Mouse (Mus musculus) heart, embryonic 12.5 days (tissue): ENCODE measurements around the gene Rapgef5. TPM values are rescaled to one million over a fixed set of nuclear protein-coding genes. Genes with fewer than 3 reads are reported as not detected.

Experiments
- ATAC-seq: fragments of 200-750 bp; cut with Nextera tagmentation; 2 replicates; pipeline ENCODE4 v1.8.0; 2017; ENCODE audit warnings: moderate TSS enrichment, moderate library complexity; ENCODE audit not compliant: insufficient number of reproducible peaks, low FRiP score
- H3K27ac ChIP-seq: fragments of 300-500 bp; sonication (generic); 2 replicates; pipeline ENCODE4 v1.5.1; 2016; ENCODE audit warnings: mild to moderate bottlenecking, moderate library complexity; ENCODE audit not compliant: poor library complexity, severe bottlenecking
- H3K27me3 ChIP-seq: fragments of 300-500 bp; sonication (generic); replicated peaks from 2 replicates; pipeline ENCODE4 v1.6.1; 2016; ENCODE audit warnings: mild to moderate bottlenecking, moderate library complexity
- H3K36me3 ChIP-seq: fragments of 300-500 bp; sonication (generic); 2 replicates; pipeline ENCODE4 v1.6.1; 2016; ENCODE audit warnings: mild to moderate bottlenecking, moderate library complexity
- H3K4me1 ChIP-seq: fragments of 300-500 bp; sonication (generic); replicated peaks from 2 replicates; pipeline ENCODE4 v1.6.1; 2016; ENCODE audit warnings: mild to moderate bottlenecking
- H3K4me2 ChIP-seq: fragments of 300-500 bp; sonication (generic); 2 replicates; pipeline ENCODE4 v1.6.1; 2016; ENCODE audit warnings: mild to moderate bottlenecking, moderate library complexity
- H3K4me3 ChIP-seq: fragments of 300-500 bp; sonication (generic); 2 replicates; pipeline ENCODE4 v1.5.1; 2016; ENCODE audit warnings: mild to moderate bottlenecking
- H3K9ac ChIP-seq: fragments of 300-500 bp; sonication (generic); 2 replicates; pipeline ENCODE4 v1.6.1; 2016; ENCODE audit warnings: mild to moderate bottlenecking, moderate library complexity
- H3K9me3 ChIP-seq: fragments of 300-500 bp; sonication (generic); replicated peaks from 2 replicates; pipeline ENCODE4 v1.6.1; 2016; ENCODE audit warnings: mild to moderate bottlenecking, moderate library complexity
- WGBS: fragments of 180-500 bp; shearing (Covaris S2); methylation state at CpG from one replicate; pipeline ENCODE4 v1.1.7; 2016; 5-methylcytosine and 5-hydroxymethylcytosine counted together
- polyA plus RNA-seq: library from polyadenylated mRNA; unstranded; fragments of >200 nt; fragmentation: Nextera tagmentation; extraction: Ambion mirVana; gene quantifications from 2 replicates; pipeline ENCODE4 v1.2.1, GENCODE M21; 2016

Gene Rapgef5
- polyA plus RNA-seq, 1 experiment from 2014 or later, result 22.7 TPM

- peak overlapping the region; percentile 72 for H3K4me3 ChIP-seq
- peak overlapping the region; percentile 96 for H3K4me2 ChIP-seq
- peak; percentile 88 for ATAC-seq
- peaks cover 8% of the 10 kb centered on the region; the same call in 1 of the 2 replicates for H3K27me3 ChIP-seq
- peak overlapping the region; percentile 80 for H3K9ac ChIP-seq
- H3K4me1 ChIP-seq, result 0 out of 2 replicates have a peak, but pooled peaks cover 4% of the 10 kb centered on the region
- WGBS, result 5% methylated on average over 48 of the region's 64 CpGs
- no peaks in the 10 kb centered on the region for H3K36me3 ChIP-seq
- H3K27ac ChIP-seq, result no peak overlapping the region
- H3K9me3 ChIP-seq, result no peaks in the 10 kb centered on the region
Measured at GRCm38 (mm10) chr12:117533176-117534086, 17.2 kb downstream of the Rapgef5 start.

GRCm38 (mm10) chr12:117534087-117534751 is 17.9 kb downstream of the Rapgef5 start:
- peak overlapping the region; percentile 72 for H3K4me3 ChIP-seq
- peak; percentile 52 for ATAC-seq
- peak overlapping the region; percentile 80 for H3K9ac ChIP-seq
- under 1% methylated on average over 61 of the region's 66 CpGs for WGBS
- H3K27ac ChIP-seq, result no peak overlapping the region
- no peaks in the 10 kb centered on the region for H3K36me3 ChIP-seq
- peaks cover 8% of the 10 kb centered on the region; the same call in 1 of the 2 replicates for H3K27me3 ChIP-seq
- no peaks in the 10 kb centered on the region for H3K9me3 ChIP-seq
- H3K4me1 ChIP-seq, result 0 out of 2 replicates have a peak, but pooled peaks cover 4% of the 10 kb centered on the region
- peak overlapping the region; percentile 96 for H3K4me2 ChIP-seq

DNA sequence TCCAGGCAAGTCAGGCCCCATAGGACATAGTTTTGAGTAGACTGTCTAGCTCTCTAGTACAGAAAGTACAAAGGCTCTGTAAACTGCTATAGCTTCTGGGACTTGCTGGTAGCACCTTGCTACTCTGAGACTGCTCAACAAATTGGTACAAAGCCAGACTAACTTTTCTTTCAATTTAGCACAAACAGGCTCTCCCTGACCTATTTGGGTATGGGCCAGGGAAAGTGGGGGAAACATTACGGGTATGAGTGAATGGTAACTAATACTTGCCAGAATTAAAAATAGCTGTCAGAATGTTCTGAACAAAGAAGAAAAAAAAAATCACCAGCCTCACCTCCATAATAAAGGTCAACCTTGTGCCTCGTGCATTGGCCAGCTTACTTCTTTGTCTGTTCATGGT is 24.1 kb downstream of the Rapgef5 start:
- 65% methylated on average over 2 of the region's 2 CpGs for WGBS
- ATAC-seq, result no peak
- H3K27ac ChIP-seq, result no peak overlapping the region
- no peaks in the 10 kb centered on the region for H3K36me3 ChIP-seq
- no peak overlapping the region for H3K9ac ChIP-seq
- peaks cover 4% of the 10 kb centered on the region; the same call in 1 of the 2 replicates for H3K27me3 ChIP-seq
- H3K9me3 ChIP-seq, result no peaks in the 10 kb centered on the region
- peaks cover 4% of the 10 kb centered on the region; the same call in 1 of the 2 replicates for H3K4me1 ChIP-seq
- no peak overlapping the region for H3K4me3 ChIP-seq
- H3K4me2 ChIP-seq, result no peak overlapping the region

GRCm38 (mm10) chr12:117545277-117545676 is 29.0 kb downstream of the Rapgef5 start:
- Histone ChIP-seq H3K27me3 (no peaks in the 10 kb centered on the region), H3K4me1 (peaks cover 4% of the 10 kb centered on the region; the same call in 1 of the 2 replicates), H3K4me3 (no peak overlapping the region), H3K9me3 (no peaks in the 10 kb centered on the region), H3K4me2 (no peak overlapping the region), H3K27ac (no peak overlapping the region), H3K9ac (no peak overlapping the region), H3K36me3 (no peaks in the 10 kb centered on the region)
- 76% methylated on average over 6 of the region's 6 CpGs for WGBS
- ATAC-seq, result no peak

DNA sequence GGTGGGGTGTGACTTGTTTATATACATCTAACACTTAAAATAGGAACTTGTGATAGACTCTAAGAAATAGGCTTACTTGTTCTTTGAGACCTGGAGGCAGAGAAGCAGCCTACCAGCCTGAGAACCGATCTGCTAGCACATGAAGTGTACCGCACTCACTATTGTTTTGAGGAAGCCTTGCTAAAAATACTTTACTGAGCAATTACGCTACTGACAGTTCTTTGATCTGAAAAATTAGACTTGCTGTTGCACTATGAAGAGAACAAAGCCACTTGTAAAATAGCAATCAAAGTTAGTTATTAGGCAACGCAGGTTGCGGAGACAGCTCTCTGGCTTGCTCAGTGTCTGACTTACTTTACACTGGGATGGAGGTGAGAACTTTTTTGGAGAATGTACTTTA is 37.1 kb downstream of the Rapgef5 start:
- Histone ChIP-seq H3K4me2 (no peak overlapping the region), H3K36me3 (no peaks in the 10 kb centered on the region), H3K9me3 (no peaks in the 10 kb centered on the region), H3K4me3 (no peak overlapping the region), H3K4me1 (no peaks in the 10 kb centered on the region), H3K27ac (no peak overlapping the region), H3K9ac (no peak overlapping the region), H3K27me3 (no peaks in the 10 kb centered on the region)
- 84% methylated on average over 5 of the region's 5 CpGs for WGBS
- no peak for ATAC-seq

DNA sequence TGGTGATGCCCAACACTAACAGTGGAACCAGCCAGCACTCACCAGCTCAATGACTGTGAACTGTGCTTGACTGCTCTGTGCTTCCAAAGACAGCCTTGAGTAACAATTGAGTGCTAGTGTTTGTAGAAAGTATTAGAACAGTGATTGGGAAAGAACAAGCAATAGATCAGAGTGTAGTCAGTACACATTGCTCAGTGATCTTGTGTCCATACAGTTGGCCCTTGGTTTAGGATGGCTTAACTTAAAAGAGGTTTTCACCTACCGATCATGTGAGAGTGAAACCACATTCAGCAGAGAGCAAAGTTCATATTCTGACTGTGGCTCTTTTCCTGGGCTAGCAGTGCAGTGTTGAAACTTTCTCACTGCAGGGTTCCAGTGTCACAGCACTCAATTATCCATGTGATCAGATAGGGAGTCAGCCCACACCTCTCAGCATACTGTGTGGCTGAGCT is 38.4 kb downstream of the Rapgef5 start:
- H3K4me3 ChIP-seq, result no peak overlapping the region
- no peak overlapping the region for H3K27ac ChIP-seq
- H3K27me3 ChIP-seq, result no peaks in the 10 kb centered on the region
- no peak overlapping the region for H3K4me2 ChIP-seq
- WGBS, result 90% methylated on average over 1 of the region's 1 CpGs
- ATAC-seq, result no peak
- no peaks in the 10 kb centered on the region for H3K36me3 ChIP-seq
- H3K9ac ChIP-seq, result no peak overlapping the region
- H3K4me1 ChIP-seq, result no peaks in the 10 kb centered on the region
- no peaks in the 10 kb centered on the region for H3K9me3 ChIP-seq

DNA sequence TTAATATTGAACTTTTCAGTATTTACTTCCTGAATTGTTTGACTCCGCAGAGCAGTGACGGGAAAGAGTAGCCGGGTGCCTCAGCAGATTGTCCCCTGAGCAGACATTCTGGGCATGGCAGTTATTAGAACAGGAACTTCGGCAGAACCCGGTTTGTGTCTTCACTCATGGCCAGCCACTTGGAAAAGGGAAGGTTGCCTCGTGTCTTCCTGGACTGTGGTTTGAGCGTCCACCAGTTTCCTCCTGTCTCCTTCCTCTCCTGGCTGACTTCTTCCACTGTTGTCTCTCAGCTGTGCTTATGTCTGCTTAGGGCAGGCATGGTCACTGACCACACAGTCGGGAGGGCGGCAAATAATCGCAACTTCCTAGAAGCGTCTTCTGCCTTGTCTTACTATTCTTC is 44.2 kb downstream of the Rapgef5 start:
- H3K4me2 ChIP-seq, result no peak overlapping the region
- no peaks in the 10 kb centered on the region; the same call in 1 of the 2 replicates for H3K4me1 ChIP-seq
- H3K27ac ChIP-seq, result no peak overlapping the region
- ATAC-seq, result no peak
- H3K4me3 ChIP-seq, result no peak overlapping the region
- no peaks in the 10 kb centered on the region for H3K9me3 ChIP-seq
- H3K27me3 ChIP-seq, result no peaks in the 10 kb centered on the region
- H3K9ac ChIP-seq, result no peak overlapping the region
- no peaks in the 10 kb centered on the region for H3K36me3 ChIP-seq
- WGBS, result 74% methylated on average over 11 of the region's 11 CpGs

DNA sequence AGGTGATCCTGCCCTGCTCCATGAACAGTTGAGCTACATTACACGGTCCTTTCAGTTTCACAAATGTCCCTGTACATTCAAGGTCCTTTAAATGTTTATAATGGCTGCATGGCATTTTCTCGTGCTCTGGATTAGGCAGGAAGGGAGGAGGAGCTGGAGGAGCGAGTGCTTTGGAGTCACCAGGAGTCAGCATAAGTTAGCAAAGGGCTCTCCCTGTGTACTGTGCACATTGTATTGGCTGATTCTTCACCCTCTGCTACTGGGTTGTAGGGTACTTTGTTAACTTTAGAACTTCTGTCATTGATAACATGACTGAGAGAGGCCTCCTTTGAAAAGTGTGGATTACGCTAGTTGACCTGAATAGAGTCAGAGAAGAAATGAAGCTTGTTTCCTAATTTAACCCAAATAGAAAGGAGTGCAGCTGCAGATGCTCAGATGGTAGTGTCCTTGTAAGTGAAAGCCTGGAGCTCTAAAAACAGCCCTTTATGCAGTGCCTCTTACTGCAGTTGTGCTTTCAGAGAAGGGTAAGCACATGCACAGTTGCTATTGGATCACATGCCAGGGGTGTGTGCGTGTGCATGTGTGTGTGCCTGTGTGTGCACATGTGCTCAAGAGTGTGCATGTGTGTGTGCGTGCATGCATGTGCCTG is 45.3 kb downstream of the Rapgef5 start:
- no peaks in the 10 kb centered on the region for H3K36me3 ChIP-seq
- H3K27me3 ChIP-seq, result no peaks in the 10 kb centered on the region
- H3K4me2 ChIP-seq, result no peak overlapping the region
- no peak overlapping the region for H3K27ac ChIP-seq
- H3K9me3 ChIP-seq, result no peaks in the 10 kb centered on the region
- ATAC-seq, result no peak
- H3K4me1 ChIP-seq, result no peaks in the 10 kb centered on the region; the same call in 1 of the 2 replicates
- no peak overlapping the region for H3K9ac ChIP-seq
- no peak overlapping the region for H3K4me3 ChIP-seq
- 65% methylated on average over 6 of the region's 6 CpGs for whole genome bisulfite sequencing

GRCm38 (mm10) chr12:117562085-117562484 is 45.8 kb downstream of the Rapgef5 start:
- H3K4me3 ChIP-seq, result no peak overlapping the region
- H3K36me3 ChIP-seq, result no peaks in the 10 kb centered on the region
- no peaks in the 10 kb centered on the region for H3K9me3 ChIP-seq
- H3K9ac ChIP-seq, result no peak overlapping the region
- no peaks in the 10 kb centered on the region for H3K27me3 ChIP-seq
- no peak; the same call in 1 of the 2 replicates for ATAC-seq
- H3K4me2 ChIP-seq, result no peak overlapping the region
- no peak overlapping the region for H3K27ac ChIP-seq
- WGBS, result 92% methylated on average over 3 of the region's 3 CpGs
- no peaks in the 10 kb centered on the region; the same call in 1 of the 2 replicates for H3K4me1 ChIP-seq

GRCm38 (mm10) chr12:117563859-117564258 is 47.6 kb downstream of the Rapgef5 start:
- H3K27ac ChIP-seq, result no peak overlapping the region

DNA sequence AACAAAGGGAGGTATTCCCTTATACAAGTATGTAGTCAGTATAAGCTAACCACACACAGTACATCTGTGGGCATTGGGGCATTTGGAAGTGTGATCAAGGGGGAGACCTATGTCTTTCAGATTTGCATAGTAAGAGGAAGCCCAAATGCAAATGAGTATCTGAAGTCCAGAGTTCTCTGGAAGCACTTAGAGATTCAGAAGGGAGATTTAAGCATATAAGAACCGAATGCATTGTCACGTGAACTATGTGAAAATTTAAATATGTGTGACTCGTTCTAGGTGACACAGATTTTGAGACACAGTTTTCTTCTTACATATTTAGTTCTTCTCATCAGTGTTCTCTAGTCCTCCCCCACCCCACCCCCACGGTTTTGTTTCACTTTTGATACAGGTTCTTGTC is 50.0 kb downstream of the Rapgef5 start:
- H3K9ac ChIP-seq, result no peak overlapping the region
- no peak overlapping the region for H3K27ac ChIP-seq
- H3K4me2 ChIP-seq, result no peak overlapping the region
- H3K27me3 ChIP-seq, result no peaks in the 10 kb centered on the region
- no peaks in the 10 kb centered on the region; the same call in 1 of the 2 replicates for H3K4me1 ChIP-seq
- H3K9me3 ChIP-seq, result no peaks in the 10 kb centered on the region
- ATAC-seq, result no peak
- H3K4me3 ChIP-seq, result no peak overlapping the region
- H3K36me3 ChIP-seq, result no peaks in the 10 kb centered on the region
- 80% methylated on average over 4 of the region's 4 CpGs for WGBS

More at GRCm38 (mm10) chr12:117563859-117564258, 47.6 kb downstream of the Rapgef5 start:
- H3K9me3 ChIP-seq, result no peaks in the 10 kb centered on the region
- H3K27me3 ChIP-seq, result no peaks in the 10 kb centered on the region
- H3K36me3 ChIP-seq, result no peaks in the 10 kb centered on the region
- H3K4me2 ChIP-seq, result no peak overlapping the region
- WGBS, result 60% methylated on average over 6 of the region's 6 CpGs
- ATAC-seq, result no peak
- H3K4me1 ChIP-seq, result no peaks in the 10 kb centered on the region; the same call in 1 of the 2 replicates
- H3K9ac ChIP-seq, result no peak overlapping the region
- no peak overlapping the region for H3K4me3 ChIP-seq
